Mouse (Mus musculus): ENCODE data around the gene Deaf1. TPM values are rescaled to one million over a fixed set of nuclear protein-coding genes. Genes with fewer than 3 reads are reported as not detected.

The Deaf1 gene
- polyA plus RNA-seq, 1 experiment from 2014 or later: 29.4 TPM

DNA sequence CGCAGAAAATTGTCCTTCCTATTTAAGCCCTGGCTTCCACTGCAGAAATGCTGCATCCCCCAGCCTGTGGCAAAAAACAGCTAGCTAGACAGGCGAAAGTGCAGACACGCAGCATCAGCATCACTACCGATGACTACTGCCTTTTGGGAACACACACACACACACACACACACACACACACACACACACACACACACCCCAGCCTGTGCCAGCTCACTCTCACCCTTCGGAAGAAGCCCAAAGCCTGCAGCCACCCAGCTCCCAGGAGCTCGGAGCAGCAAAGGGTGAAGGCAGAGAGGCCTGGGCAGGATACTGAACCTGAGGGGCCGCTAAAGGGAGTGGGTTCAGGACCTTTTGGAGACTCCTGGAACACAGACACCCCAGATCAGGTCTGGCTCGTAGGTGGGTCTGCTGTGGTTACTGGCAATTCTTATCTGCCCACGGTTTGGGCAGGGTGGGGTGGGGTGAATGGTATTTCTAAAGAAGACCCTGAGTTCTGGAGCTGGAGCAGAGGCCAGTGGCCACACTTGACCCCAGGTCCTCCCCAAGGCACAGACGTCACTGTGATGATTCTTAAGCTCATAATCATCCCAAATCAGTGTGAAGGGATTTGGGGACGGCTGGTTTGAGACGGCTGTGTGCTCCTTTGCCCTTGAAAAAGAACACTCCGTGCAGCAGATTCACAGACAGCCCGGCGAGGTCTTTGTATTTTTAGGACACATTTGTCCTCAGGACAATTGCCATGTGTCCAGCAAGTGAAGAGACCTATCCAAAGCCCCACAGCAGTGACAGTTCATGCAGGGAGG lies 34.7 kb downstream of the Deaf1 start:
- H3K4me2 ChIP-seq: peak overlapping the region; percentile 83; the same call in 1 of the 2 replicates
- ATAC-seq (replicated peaks; ENCODE audit: insufficient number of reproducible peaks, insufficient read depth, low FRiP score, low read depth): no peak
- WGBS: 38% methylated on average over 15 of the region's 15 CpGs
- no peak overlapping the region for H3K9ac ChIP-seq
- H3K36me3 ChIP-seq: no peaks in the 10 kb centered on the region
- peaks cover 28% of the 10 kb centered on the region for H3K4me1 ChIP-seq (replicated peaks)
- H3K9me3 ChIP-seq (replicated peaks): no peaks in the 10 kb centered on the region
- H3K4me3 ChIP-seq: peak overlapping the region; percentile 51
- no peak overlapping the region for H3K27ac ChIP-seq
- peaks cover 56% of the 10 kb centered on the region for H3K27me3 ChIP-seq

DNA sequence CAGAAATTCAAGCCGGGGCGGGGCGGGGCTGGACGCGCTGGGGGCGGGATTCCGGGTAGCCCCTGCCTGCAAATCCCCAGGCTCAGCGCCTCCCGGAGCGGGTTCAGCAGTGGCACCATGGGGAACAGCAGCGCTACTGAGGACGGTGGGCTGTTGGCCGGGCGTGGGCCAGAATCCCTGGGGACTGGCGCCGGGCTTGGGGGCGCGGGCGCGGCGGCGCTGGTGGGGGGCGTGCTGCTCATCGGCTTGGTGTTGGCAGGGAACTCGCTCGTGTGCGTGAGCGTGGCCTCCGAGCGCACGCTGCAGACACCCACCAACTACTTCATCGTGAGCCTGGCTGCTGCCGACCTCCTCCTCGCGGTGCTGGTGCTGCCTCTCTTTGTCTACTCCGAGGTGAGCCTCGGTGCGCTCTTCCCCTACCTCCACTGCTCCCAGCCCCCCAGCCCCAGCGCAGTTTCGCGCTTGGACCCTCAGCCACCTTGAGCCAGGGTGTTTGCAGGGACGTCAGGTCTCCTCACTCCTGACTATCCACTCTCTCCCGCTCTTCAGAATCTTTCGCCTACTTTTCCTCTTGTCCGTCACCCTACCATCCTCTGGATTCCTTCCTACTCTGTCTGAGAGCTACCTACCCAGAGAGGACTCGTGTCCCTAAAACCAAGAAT lies 35.4 kb downstream of the Deaf1 start, which contains the start of gene Drd4:
Drd4 (plus strand) TSS at position 86 of the 662 bp plus-strand sequence.
- 3% methylated on average over 46 of the region's 46 CpGs for WGBS

DNA sequence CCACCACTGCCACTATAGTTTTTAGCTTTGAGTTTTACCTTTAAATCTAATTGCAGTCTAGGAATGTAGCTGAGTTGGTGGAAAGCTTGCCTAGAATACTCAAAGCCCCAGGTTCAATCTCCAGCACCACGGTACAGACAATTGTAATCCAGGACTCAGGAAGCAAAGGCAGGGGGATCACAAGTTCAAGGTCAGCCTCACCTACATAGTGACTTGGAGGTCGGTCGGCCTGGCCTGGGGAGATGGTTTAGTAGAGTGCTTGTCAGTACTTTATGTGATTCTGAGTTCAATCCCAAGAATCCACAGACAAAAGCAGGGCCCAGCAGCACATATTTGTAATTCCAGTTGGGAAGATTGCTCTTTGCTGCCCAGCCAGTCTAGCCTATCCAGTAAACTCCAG lies 39.4 kb downstream of the Deaf1 start:
- H3K9ac ChIP-seq: no peak overlapping the region
- H3K9me3 ChIP-seq (replicated peaks): no peaks in the 10 kb centered on the region
- H3K4me1 ChIP-seq (replicated peaks): peaks cover 10% of the 10 kb centered on the region
- peaks cover 26% of the 10 kb centered on the region for H3K27me3 ChIP-seq
- no peaks in the 10 kb centered on the region for H3K36me3 ChIP-seq
- ATAC-seq (replicated peaks; ENCODE audit: insufficient number of reproducible peaks, insufficient read depth, low FRiP score, low read depth): no peak
- no peak overlapping the region for H3K27ac ChIP-seq
- no peak overlapping the region for H3K4me3 ChIP-seq
- H3K4me2 ChIP-seq: no peak overlapping the region
- WGBS: 63% methylated on average over 3 of the region's 3 CpGs

More for the DNA sequence above, 35.4 kb downstream of the Deaf1 start, which contains the start of gene Drd4:
- Histone ChIP-seq H3K4me1 (replicated peaks) (peaks cover 28% of the 10 kb centered on the region), H3K36me3 (no peaks in the 10 kb centered on the region), H3K9me3 (replicated peaks) (no peaks in the 10 kb centered on the region), H3K4me2 (peak within 1 kb of the TSS; percentile 83), H3K9ac (peak within 1 kb of the TSS; percentile 47), H3K27ac (no peak within 1 kb of the TSS), H3K4me3 (peak within 1 kb of the TSS; percentile 51), H3K27me3 (peaks cover 56% of the 10 kb centered on the region)
- no peak; the same call in 1 of the 2 replicates for ATAC-seq (replicated peaks; ENCODE audit: insufficient number of reproducible peaks, insufficient read depth, low FRiP score, low read depth)

DNA sequence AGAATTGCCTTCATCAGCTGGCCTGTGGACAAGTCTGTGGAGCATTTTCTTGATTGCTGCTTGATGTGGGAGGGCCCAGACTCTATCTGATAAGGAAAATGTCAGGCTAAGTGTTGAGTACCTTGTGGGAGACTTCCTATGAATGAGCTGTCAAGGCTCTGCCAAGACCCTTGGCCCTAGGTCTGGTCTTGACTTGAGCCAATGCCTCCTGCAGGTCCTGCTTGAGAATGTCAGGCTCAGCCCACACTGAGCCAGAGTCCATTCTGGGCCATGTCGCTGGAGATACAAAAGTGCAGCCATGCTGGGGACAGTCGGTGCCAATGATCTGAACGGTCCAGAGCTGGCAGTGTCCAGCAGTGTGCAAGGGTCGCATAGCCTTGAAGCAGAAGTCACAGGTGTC lies 44.7 kb downstream of the Deaf1 start:
- Histone ChIP-seq H3K27ac (no peak overlapping the region), H3K9me3 (replicated peaks) (no peaks in the 10 kb centered on the region), H3K4me3 (no peak overlapping the region), H3K27me3 (peaks cover 20% of the 10 kb centered on the region), H3K4me1 (replicated peaks) (peaks cover 11% of the 10 kb centered on the region), H3K36me3 (no peaks in the 10 kb centered on the region), H3K9ac (no peak overlapping the region), H3K4me2 (no peak overlapping the region)
- no peak for ATAC-seq (replicated peaks; ENCODE audit: insufficient number of reproducible peaks, insufficient read depth, low FRiP score, low read depth)
- 74% methylated on average over 4 of the region's 4 CpGs for WGBS

DNA sequence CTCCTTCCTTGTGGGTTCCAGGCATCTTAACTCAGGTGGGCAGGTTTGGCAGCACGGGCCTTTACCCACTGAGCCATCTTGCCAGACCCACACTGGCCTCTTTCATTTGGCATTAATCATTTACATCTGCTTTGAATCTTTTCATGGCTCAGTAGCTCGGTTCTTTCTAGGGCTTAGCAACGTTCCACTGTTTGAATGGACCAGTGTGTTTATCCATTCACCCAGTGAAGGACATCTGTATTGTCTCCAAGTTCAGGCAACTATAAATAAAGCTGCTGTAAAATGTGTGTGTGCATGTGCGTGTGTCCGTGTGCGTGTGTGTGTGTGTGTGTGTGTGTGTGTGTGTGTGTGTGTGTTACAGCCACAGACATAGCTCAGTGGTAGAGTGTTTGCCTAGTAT lies 46.0 kb downstream of the Deaf1 start:
- H3K9me3 ChIP-seq (replicated peaks): no peaks in the 10 kb centered on the region
- H3K4me1 ChIP-seq (replicated peaks): peaks cover 11% of the 10 kb centered on the region
- no peak overlapping the region for H3K4me2 ChIP-seq
- no peaks in the 10 kb centered on the region for H3K36me3 ChIP-seq
- 74% methylated on average over 6 of the region's 6 CpGs for WGBS
- ATAC-seq (replicated peaks; ENCODE audit: insufficient number of reproducible peaks, insufficient read depth, low FRiP score, low read depth): no peak
- H3K27ac ChIP-seq: no peak overlapping the region
- peaks cover 20% of the 10 kb centered on the region for H3K27me3 ChIP-seq
- H3K4me3 ChIP-seq: no peak overlapping the region
- H3K9ac ChIP-seq: no peak overlapping the region

DNA sequence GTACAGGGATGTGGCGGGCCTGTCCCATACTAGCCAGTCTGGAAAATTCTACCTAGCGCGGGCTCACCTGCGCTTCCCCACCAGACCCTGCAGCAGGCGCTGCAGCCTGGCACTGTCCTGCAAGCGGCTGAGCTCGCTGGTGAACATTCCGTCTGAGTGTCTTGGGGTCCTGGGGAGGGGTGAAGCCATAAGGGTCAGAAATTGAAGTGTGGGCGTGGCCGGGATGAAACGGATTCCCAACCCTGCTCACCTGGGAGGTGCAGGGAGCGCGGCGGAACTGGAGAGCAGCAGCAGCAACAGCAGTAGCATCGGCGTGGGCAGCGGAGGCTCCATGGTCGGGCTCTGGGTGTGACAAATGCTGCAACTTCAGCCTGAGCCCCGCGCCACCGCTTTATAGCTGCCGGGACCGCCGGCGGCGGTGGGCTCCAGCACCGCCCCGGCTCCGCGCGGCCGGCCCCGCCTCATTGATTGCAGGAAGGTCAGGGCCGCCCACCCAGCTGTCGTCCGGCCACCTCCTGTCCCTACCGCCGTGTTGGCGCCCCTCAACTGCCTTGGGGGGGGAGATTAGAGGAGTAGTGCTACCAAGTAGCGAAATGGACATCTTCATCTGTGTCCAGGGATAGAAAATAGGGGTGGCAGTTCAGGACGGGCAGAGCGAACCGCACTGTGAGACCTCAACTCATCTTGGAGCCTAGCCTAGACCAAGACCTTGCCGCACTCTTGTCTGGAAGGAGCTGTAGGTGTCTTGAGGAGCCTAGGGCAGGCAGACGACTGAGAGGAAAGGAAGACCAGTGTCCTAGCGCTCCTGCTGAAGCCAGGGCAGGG lies 48.5 kb downstream of the Deaf1 start, which contains the start of gene Sct:
Sct (minus strand) TSS at position 368 of the 825 bp plus-strand sequence.
- Histone ChIP-seq H3K4me3 (peak within 1 kb of the TSS; percentile 52), H3K36me3 (no peaks in the 10 kb centered on the region), H3K4me2 (peak within 1 kb of the TSS; percentile 97), H3K4me1 (replicated peaks) (peaks cover 11% of the 10 kb centered on the region), H3K9me3 (replicated peaks) (no peaks in the 10 kb centered on the region), H3K9ac (peak within 1 kb of the TSS; percentile 57), H3K27me3 (peaks cover 25% of the 10 kb centered on the region), H3K27ac (no peak within 1 kb of the TSS)
- ATAC-seq (replicated peaks; ENCODE audit: insufficient number of reproducible peaks, insufficient read depth, low FRiP score, low read depth): peak; percentile 30; the same call in 1 of the 2 replicates
- WGBS: 3% methylated on average over 46 of the region's 46 CpGs

DNA sequence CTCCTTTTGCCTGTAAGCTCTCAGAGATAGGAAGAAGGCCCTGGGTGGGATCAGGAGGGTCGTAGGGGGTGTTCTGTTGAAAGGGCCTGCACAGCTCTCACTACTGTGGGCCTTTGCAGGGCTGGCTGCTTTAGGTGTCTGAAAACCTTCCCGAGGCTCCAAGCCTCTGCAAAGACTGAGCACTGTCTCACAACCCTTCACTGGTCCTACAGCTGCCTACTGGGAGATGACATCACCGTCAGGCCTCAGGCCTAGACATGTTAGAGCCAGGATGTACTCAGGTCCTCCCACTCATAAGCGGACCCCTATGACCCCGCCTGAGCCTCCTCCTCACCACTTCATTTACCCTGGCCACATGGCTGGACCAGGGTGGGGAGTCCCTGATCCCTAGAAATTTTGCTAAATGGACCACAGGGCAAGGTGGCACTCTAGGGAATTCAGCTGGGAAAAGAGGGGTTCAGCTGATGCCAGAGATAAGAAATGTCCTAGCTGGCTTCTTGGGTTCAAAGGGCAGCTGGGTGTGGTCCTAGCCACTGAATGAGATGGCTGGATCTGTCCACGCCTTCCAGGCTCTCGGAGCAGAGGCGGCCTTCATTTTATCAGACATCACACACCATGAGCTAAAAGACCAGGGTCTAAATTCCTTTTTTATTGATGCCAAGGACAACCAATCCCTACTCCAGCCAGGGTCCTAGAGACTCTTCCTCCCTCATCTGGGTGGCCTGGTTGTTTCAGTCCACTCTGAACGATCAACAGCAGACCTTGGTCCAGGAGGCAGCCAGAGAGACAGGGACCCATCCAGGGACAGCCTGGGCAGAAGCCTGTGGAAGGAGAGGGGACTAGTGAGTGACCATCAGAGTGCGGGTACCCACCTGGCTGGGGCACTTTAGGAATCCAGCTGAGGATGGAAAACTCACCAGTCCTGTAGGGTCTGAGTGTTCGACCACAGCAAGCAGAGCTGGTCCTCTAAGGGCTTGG lies 49.5 kb downstream of the Deaf1 start:
- Histone ChIP-seq H3K4me3 (peak overlapping the region; percentile 52; the same call in 1 of the 2 replicates), H3K9ac (no peak overlapping the region), H3K27ac (no peak overlapping the region), H3K9me3 (replicated peaks) (no peaks in the 10 kb centered on the region), H3K4me2 (peak overlapping the region; percentile 97; the same call in 1 of the 2 replicates), H3K4me1 (replicated peaks) (peaks cover 11% of the 10 kb centered on the region), H3K27me3 (peaks cover 25% of the 10 kb centered on the region), H3K36me3 (no peaks in the 10 kb centered on the region)
- ATAC-seq (replicated peaks; ENCODE audit: insufficient number of reproducible peaks, insufficient read depth, low FRiP score, low read depth): peak; percentile 21
- 78% methylated on average over 11 of the region's 11 CpGs for WGBS

DNA sequence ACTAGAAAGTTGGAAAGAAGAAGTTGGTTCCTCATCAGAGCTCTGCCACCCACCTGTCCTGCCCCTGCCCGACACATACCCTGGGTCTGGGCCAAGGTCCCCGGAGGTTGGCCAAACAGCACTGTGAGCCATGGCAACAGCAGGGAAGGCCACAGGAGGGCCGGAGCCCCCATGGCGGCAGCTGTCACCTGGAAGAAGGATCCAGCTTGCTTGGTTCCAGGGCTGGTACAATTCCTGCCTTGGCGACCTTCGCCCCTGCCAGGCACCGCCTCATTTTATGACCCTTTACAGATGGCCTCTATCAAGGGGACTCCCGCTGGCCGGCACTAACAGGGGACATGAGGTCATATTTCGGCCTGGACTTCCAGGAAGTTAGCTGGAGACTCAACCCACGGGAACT lies 50.9 kb downstream of the Deaf1 start, which contains the start of gene Cdhr5:
Cdhr5 (minus strand) TSS at position 241 of the 400 bp plus-strand sequence.
- no peak for ATAC-seq (replicated peaks; ENCODE audit: insufficient number of reproducible peaks, insufficient read depth, low FRiP score, low read depth)
- no peaks in the 10 kb centered on the region for H3K9me3 ChIP-seq (replicated peaks)
- no peak within 1 kb of the TSS for H3K27ac ChIP-seq
- WGBS: 75% methylated on average over 11 of the region's 11 CpGs
- peaks cover 25% of the 10 kb centered on the region for H3K27me3 ChIP-seq
- no peak within 1 kb of the TSS for H3K9ac ChIP-seq
- H3K4me2 ChIP-seq: no peak within 1 kb of the TSS
- H3K36me3 ChIP-seq: no peaks in the 10 kb centered on the region
- H3K4me1 ChIP-seq (replicated peaks): peaks cover 11% of the 10 kb centered on the region
- H3K4me3 ChIP-seq: no peak within 1 kb of the TSS

DNA sequence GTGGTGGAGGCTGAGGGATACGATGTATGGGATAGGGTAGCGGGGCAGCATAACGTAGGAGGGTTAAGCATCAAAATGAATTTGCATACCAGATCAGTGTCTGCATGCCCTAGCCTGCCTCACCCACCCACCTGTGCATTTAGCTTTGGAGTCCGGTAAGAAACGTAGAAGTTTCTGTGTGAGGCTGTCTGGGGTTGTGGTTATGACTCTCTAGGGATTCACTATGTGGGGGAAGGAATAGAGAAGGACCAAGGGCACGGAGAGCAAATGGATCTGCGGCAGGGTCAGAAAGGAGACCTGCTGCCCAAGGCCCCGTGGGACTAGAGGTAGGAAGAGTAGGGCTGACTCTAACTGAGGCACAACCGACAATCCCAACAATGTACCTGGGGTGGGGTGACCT lies 52.1 kb downstream of the Deaf1 start:
- H3K36me3 ChIP-seq: no peaks in the 10 kb centered on the region
- H3K9me3 ChIP-seq (replicated peaks): no peaks in the 10 kb centered on the region
- H3K9ac ChIP-seq: no peak overlapping the region
- peaks cover 11% of the 10 kb centered on the region for H3K4me1 ChIP-seq (replicated peaks)
- WGBS: 84% methylated on average over 9 of the region's 9 CpGs
- no peak for ATAC-seq (replicated peaks; ENCODE audit: insufficient number of reproducible peaks, insufficient read depth, low FRiP score, low read depth)
- H3K27me3 ChIP-seq: peaks cover 25% of the 10 kb centered on the region
- H3K4me2 ChIP-seq: no peak overlapping the region
- H3K4me3 ChIP-seq: no peak overlapping the region
- H3K27ac ChIP-seq: no peak overlapping the region

DNA sequence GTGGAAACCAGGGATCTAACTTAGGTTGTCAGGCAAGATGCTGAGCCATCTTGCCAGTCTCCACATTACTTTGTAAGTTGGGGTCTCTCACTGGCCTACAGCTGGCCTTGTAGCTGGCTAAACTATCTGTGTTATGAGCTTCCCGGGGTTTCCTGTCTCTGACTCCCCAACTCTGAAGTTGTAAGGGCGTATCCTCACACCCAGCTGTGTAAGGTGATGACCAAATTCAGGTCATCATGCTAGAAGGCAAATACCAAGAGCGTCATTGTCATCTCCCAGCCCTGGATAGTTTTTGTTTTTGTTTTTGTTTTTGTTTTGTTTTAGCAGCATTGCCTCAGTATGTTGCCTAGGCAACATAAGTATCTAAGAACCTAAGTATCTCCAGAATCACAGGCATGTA lies 56.9 kb downstream of the Deaf1 start:
- Histone ChIP-seq H3K27me3 (peaks cover 5% of the 10 kb centered on the region; the same call in 1 of the 2 replicates), H3K9ac (no peak overlapping the region), H3K4me3 (no peak overlapping the region), H3K36me3 (no peaks in the 10 kb centered on the region), H3K27ac (no peak overlapping the region), H3K4me2 (no peak overlapping the region), H3K4me1 (replicated peaks) (peaks cover 8% of the 10 kb centered on the region), H3K9me3 (replicated peaks) (no peaks in the 10 kb centered on the region)
- WGBS: 88% methylated on average over 3 of the region's 3 CpGs
- ATAC-seq (replicated peaks; ENCODE audit: insufficient number of reproducible peaks, insufficient read depth, low FRiP score, low read depth): no peak

Data from heart, embryonic 15.5 days (tissue).